25 mouse cellular contexts compared by ENCODE assay signal in genomic region chr15:7617954-7618353, GRCm38 (mm10).
"Had no signal": no experiment of that assay in that cellular context is flagged by ENCODE, and none has a peak within 500 bp of the region (broad histone marks: within the 10 kb centered on the region; RNA-seq: fewer than 3 reads in every experiment).

No protein-coding gene starts in this region.

- H3K27ac ChIP-seq: heart, adult 2 months; heart, embryonic 13.5 days; heart, embryonic 15.5 days; hindbrain, embryonic 13.5 days; hindbrain, embryonic 15.5 days; hindbrain, postnatal 0 days; kidney, embryonic 15.5 days; kidney, postnatal 0 days; limb, embryonic 13.5 days; limb, embryonic 15.5 days; liver, embryonic 12.5 days had no signal

- ATAC-seq: hindbrain, postnatal 0 days; liver, embryonic 12.5 days had no signal

- H3K4me2 ChIP-seq: heart, embryonic 11.5 days; heart, embryonic 13.5 days; heart, embryonic 15.5 days; hindbrain, embryonic 13.5 days; hindbrain, embryonic 15.5 days; kidney, embryonic 15.5 days; limb, embryonic 13.5 days; limb, embryonic 15.5 days; liver, embryonic 12.5 days had no signal

- H3K9me3 ChIP-seq: heart, embryonic 13.5 days; heart, embryonic 15.5 days; hindbrain, embryonic 13.5 days; hindbrain, embryonic 15.5 days; kidney, embryonic 15.5 days; limb, embryonic 13.5 days; limb, embryonic 15.5 days; liver, embryonic 12.5 days had no signal

- H3K4me1 ChIP-seq: heart, embryonic 13.5 days; heart, embryonic 15.5 days; hindbrain, embryonic 13.5 days; hindbrain, embryonic 15.5 days; limb, embryonic 13.5 days; limb, embryonic 15.5 days; liver, embryonic 12.5 days had no signal

- H3K27me3 ChIP-seq: heart, embryonic 13.5 days; heart, embryonic 15.5 days; hindbrain, embryonic 13.5 days; hindbrain, embryonic 15.5 days; kidney, embryonic 15.5 days; limb, embryonic 13.5 days; limb, embryonic 15.5 days; liver, embryonic 12.5 days had no signal

- H3K9ac ChIP-seq: heart, embryonic 13.5 days; heart, embryonic 15.5 days; hindbrain, embryonic 13.5 days; hindbrain, embryonic 15.5 days; kidney, embryonic 15.5 days; limb, embryonic 13.5 days; limb, embryonic 15.5 days; liver, embryonic 12.5 days had no signal

- DNase-seq: gastrocnemius, postnatal 14 days; gastrocnemius, postnatal 36 days; heart, adult 11 months; heart, adult 2 months; heart, postnatal 14 days; heart, postnatal 36 days; kidney, adult 11 months; kidney, adult 2 months; kidney, adult 9 months; kidney, postnatal 14 days; kidney, postnatal 36 days; layer of hippocampus, adult 9-11 months; layer of hippocampus, postnatal 36 days; left cerebral cortex, postnatal 4 days had no signal

- H3K36me3 ChIP-seq: heart, embryonic 13.5 days; heart, embryonic 15.5 days; hindbrain, embryonic 13.5 days; hindbrain, embryonic 15.5 days; kidney, embryonic 15.5 days; limb, embryonic 13.5 days; limb, embryonic 15.5 days; liver, embryonic 12.5 days had no signal

- H3K4me3 ChIP-seq: heart, adult 2 months; heart, embryonic 13.5 days; heart, embryonic 15.5 days; hindbrain, embryonic 13.5 days; hindbrain, embryonic 15.5 days; kidney, embryonic 15.5 days; limb, embryonic 13.5 days; limb, embryonic 15.5 days; liver, embryonic 12.5 days had no signal
